Mouse (Mus musculus): Measurements from ENCODE around the gene Gorasp1.

Gorasp1 gene

GRCm38 (mm10) chr9:119972582-119972981, 35.2 kb upstream of the Gorasp1 start:
- DNase-seq (ENCODE audit: low spot score in 2 of 2): no peak

- DNase-seq (ENCODE audit: low spot score in 2 of 2): no peak
Observed at GRCm38 (mm10) chr9:119972166-119972565, 34.8 kb upstream of the Gorasp1 start.

GRCm38 (mm10) chr9:119970763-119971656, 33.6 kb upstream of the Gorasp1 start:
- DNase-seq (ENCODE audit: low spot score in 2 of 2): no peak

GRCm38 (mm10) chr9:119970221-119970620, 32.9 kb upstream of the Gorasp1 start:
- peak; percentile 54 to 80 for DNase-seq (ENCODE audit: low spot score in 2 of 2)

GRCm38 (mm10) chr9:119969811-119970210, 32.4 kb upstream of the Gorasp1 start:
- DNase-seq (ENCODE audit: low spot score in 2 of 2): no peak

- DNase-seq (ENCODE audit: low spot score in 2 of 2): no peak
Observed at GRCm38 (mm10) chr9:119966221-119966910, 29.0 kb upstream of the Gorasp1 start.

- DNase-seq (ENCODE audit: low spot score in 2 of 2): no peak
Observed at GRCm38 (mm10) chr9:119965186-119965585, 27.8 kb upstream of the Gorasp1 start.

GRCm38 (mm10) chr9:119964206-119964605, 26.8 kb upstream of the Gorasp1 start:
- no peak for DNase-seq (ENCODE audit: low spot score in 2 of 2)

GRCm38 (mm10) chr9:119962987-119963667, 25.8 kb upstream of the Gorasp1 start:
- DNase-seq (ENCODE audit: low spot score in 2 of 2): peak; percentile 71 to 86

- DNase-seq (ENCODE audit: low spot score in 2 of 2): no peak
Observed at GRCm38 (mm10) chr9:119962216-119962615, 24.9 kb upstream of the Gorasp1 start.

- no peak for DNase-seq (ENCODE audit: low spot score in 2 of 2)
Observed at GRCm38 (mm10) chr9:119958835-119959234, 21.5 kb upstream of the Gorasp1 start.

GRCm38 (mm10) chr9:119951388-119951787, 14.0 kb upstream of the Gorasp1 start:
- DNase-seq (ENCODE audit: low spot score in 2 of 2): no peak

- no peak for DNase-seq (ENCODE audit: low spot score in 2 of 2)
Observed at GRCm38 (mm10) chr9:119950434-119950833, 13.1 kb upstream of the Gorasp1 start.

GRCm38 (mm10) chr9:119948804-119949203, 11.4 kb upstream of the Gorasp1 start:
- no peak for DNase-seq (ENCODE audit: low spot score in 2 of 2)

GRCm38 (mm10) chr9:119945173-119945900, 8.0 kb upstream of the Gorasp1 start:
- DNase-seq (ENCODE audit: low spot score in 2 of 2): peak; percentile 40 to 83

- no peak for DNase-seq (ENCODE audit: low spot score in 2 of 2)
Observed at GRCm38 (mm10) chr9:119943326-119943725, 6.0 kb upstream of the Gorasp1 start.

- no peak for DNase-seq (ENCODE audit: low spot score in 2 of 2)
Observed at GRCm38 (mm10) chr9:119941861-119942260, 4.5 kb upstream of the Gorasp1 start.

- DNase-seq (ENCODE audit: low spot score in 2 of 2): no peak
Observed at GRCm38 (mm10) chr9:119941407-119941806, 4.0 kb upstream of the Gorasp1 start.

- DNase-seq (ENCODE audit: low spot score in 2 of 2): no peak
Observed at GRCm38 (mm10) chr9:119939646-119940045, 2.3 kb upstream of the Gorasp1 start.

- no peak for DNase-seq (ENCODE audit: low spot score in 2 of 2)
Observed at GRCm38 (mm10) chr9:119938496-119938895, 1.1 kb upstream of the Gorasp1 start.

- DNase-seq (ENCODE audit: low spot score in 2 of 2): no peak
Observed at GRCm38 (mm10) chr9:119933675-119934074, 3.7 kb downstream of the Gorasp1 start.

- no peak for DNase-seq (ENCODE audit: low spot score in 2 of 2)
Observed at GRCm38 (mm10) chr9:119932358-119932757, 5.0 kb downstream of the Gorasp1 start.

All from spleen, postnatal 4 days (tissue).